Mouse (Mus musculus): Measurements from ENCODE around the gene Pex11g. TPM values are rescaled to one million over a fixed set of nuclear protein-coding genes. Genes with fewer than 3 reads are reported as not detected.

Pex11g gene
- polyA plus RNA-seq, 1 experiment = 3.7 TPM

- TF ChIP-seq FLI1 (IDR thresholded peaks at IDR 0.05; ENCODE audit: low read length) = no peak
- TF ChIP-seq GATA1 (IDR thresholded peaks at IDR 0.05; ENCODE audit: borderline replicate concordance, low read length) = no peak
- H3K4me3 ChIP-seq (replicated peaks) = no peak overlapping the region
- H3K9me3 ChIP-seq = no peaks in the 10 kb centered on the region
- H3K27me3 ChIP-seq (replicated peaks) = no peaks in the 10 kb centered on the region
- peaks cover 40% of the 10 kb centered on the region for H3K4me1 ChIP-seq
- peaks cover 58% of the 10 kb centered on the region for H3K36me3 ChIP-seq (replicated peaks; ENCODE audit: low read length)
These were observed 60.1 kb downstream of the Pex11g start for GRCm38 (mm10) chr8:3407417-3407816.

Other genes starting within 250 kb of the Pex11g start
- 0.17 and 0.75 TPM in 2 replicates for gene Insr, start 188.1 kb downstream of the Pex11g start, polyA plus RNA-seq (2012; ENCODE audit: insufficient read depth, low replicate concordance)
- gene A430078G23Rik, start 114.3 kb downstream of the Pex11g start, polyA plus RNA-seq (2012; ENCODE audit: insufficient read depth, low replicate concordance) = 1.3 TPM in 1 of 2 replicates, not detected in the other
- 10.5 and 16.0 TPM in 2 replicates for gene Arhgef18, start 74.7 kb downstream of the Pex11g start, polyA plus RNA-seq (2012; ENCODE audit: insufficient read depth, low replicate concordance)
- not detected in 2 replicates for gene Tex45, start 3.2 kb upstream of the Pex11g start, polyA plus RNA-seq (2012; ENCODE audit: insufficient read depth, low replicate concordance)
- 19.3 and 36.7 TPM in 2 replicates for gene Zfp358, start 25.5 kb upstream of the Pex11g start, polyA plus RNA-seq (2012; ENCODE audit: insufficient read depth, low replicate concordance)
- gene Mcoln1, start 32.8 kb upstream of the Pex11g start, polyA plus RNA-seq (2012; ENCODE audit: insufficient read depth, low replicate concordance) = 142 and 183 TPM in 2 replicates
- gene Pnpla6, start 47.7 kb upstream of the Pex11g start, polyA plus RNA-seq (2012; ENCODE audit: insufficient read depth, low replicate concordance) = 13.8 and 16.2 TPM in 2 replicates
- not detected in 2 replicates for gene C330021F23Rik, start 100.3 kb upstream of the Pex11g start, polyA plus RNA-seq (2012; ENCODE audit: insufficient read depth, low replicate concordance)
- 0.36 TPM in 1 of 2 replicates, not detected in the other for gene Camsap3, start 119.6 kb upstream of the Pex11g start, polyA plus RNA-seq (2012; ENCODE audit: insufficient read depth, low replicate concordance)
- gene Xab2, start 153.6 kb upstream of the Pex11g start, polyA plus RNA-seq (2012; ENCODE audit: insufficient read depth, low replicate concordance) = 35.4 and 48.4 TPM in 2 replicates
- 58.2 and 85.9 TPM in 2 replicates for gene Pet100, start 153.9 kb upstream of the Pex11g start, polyA plus RNA-seq (2012; ENCODE audit: insufficient read depth, low replicate concordance)
- 11.1 TPM in 1 of 2 replicates, not detected in the other for gene Pcp2, start 157.9 kb upstream of the Pex11g start, polyA plus RNA-seq (2012; ENCODE audit: insufficient read depth, low replicate concordance)
- 533 and 675 TPM in 2 replicates for gene Stxbp2, start 163.3 kb upstream of the Pex11g start, polyA plus RNA-seq (2012; ENCODE audit: insufficient read depth, low replicate concordance)
- 0.39 TPM in 1 of 2 replicates, not detected in the other for gene Retn, start 188.1 kb upstream of the Pex11g start, polyA plus RNA-seq (2012; ENCODE audit: insufficient read depth, low replicate concordance)
- gene Mcemp1, start 198.1 kb upstream of the Pex11g start, polyA plus RNA-seq (2012; ENCODE audit: insufficient read depth, low replicate concordance) = 0.10 TPM in 1 of 2 replicates, not detected in the other
- gene Fcor, start 204.7 kb upstream of the Pex11g start, polyA plus RNA-seq (2012; ENCODE audit: insufficient read depth, low replicate concordance) = 2.8 TPM in 1 of 2 replicates, not detected in the other
- gene Trappc5, start 208.6 kb upstream of the Pex11g start, polyA plus RNA-seq (2012; ENCODE audit: insufficient read depth, low replicate concordance) = 10.6 and 25.8 TPM in 2 replicates
- gene Fcer2a, start 226.5 kb upstream of the Pex11g start, polyA plus RNA-seq (2012; ENCODE audit: insufficient read depth, low replicate concordance) = 0.07 TPM in 1 of 2 replicates, not detected in the other

Data from megakaryocyte, embryonic 14.5 days (primary cell).